Mouse (Mus musculus): ENCODE measurements at regions not wholly inside any gene's neighbourhood (a gene's known extent, or its start where the extent isn't known, plus 50 kb on each side); places are given as distances from the start of the nearest gene placed in this dataset.

- peaks cover 6% of the 10 kb centered on the region; the same call in 1 of the 2 replicates for H3K9me3 ChIP-seq (replicated peaks)
- H3K36me3 ChIP-seq (replicated peaks), result no peaks in the 10 kb centered on the region
- DNase-seq (ENCODE audit: low spot score) (no peak), ATAC-seq (ENCODE audit: extremely low read depth, insufficient number of reproducible peaks, low FRiP score, poor library complexity, severe bottlenecking) (no peak)
- H3K4me3 ChIP-seq (ENCODE audit: low read depth, low read length), result no peak overlapping the region
- TF ChIP-seq CTCF (IDR thresholded peaks at IDR 0.05; ENCODE audit: low read depth, low read length), result no peak
- no peaks in the 10 kb centered on the region for H3K27me3 ChIP-seq (ENCODE audit: insufficient read depth, low read length)
- H3K4me1 ChIP-seq (ENCODE audit: insufficient read depth, low read depth, low read length), result no peaks in the 10 kb centered on the region
These were observed 690.4 kb downstream of the Diaph3 start for GRCm38 (mm10) chr14:86450616-86451015.

- DNase-seq (ENCODE audit: low spot score) (no peak), ATAC-seq (ENCODE audit: extremely low read depth, insufficient number of reproducible peaks, low FRiP score, poor library complexity, severe bottlenecking) (no peak)
- H3K4me1 ChIP-seq (ENCODE audit: insufficient read depth, low read depth, low read length), result no peaks in the 10 kb centered on the region
- no peak overlapping the region for H3K4me3 ChIP-seq (ENCODE audit: low read depth, low read length)
- H3K9me3 ChIP-seq (replicated peaks), result peaks cover 4% of the 10 kb centered on the region; the same call in 1 of the 2 replicates
- H3K36me3 ChIP-seq (replicated peaks), result no peaks in the 10 kb centered on the region
- TF ChIP-seq GATA2 (IDR thresholded peaks at IDR 0.05; ENCODE audit: borderline replicate concordance, low read depth, low read length), result no peak
- TF ChIP-seq CTCF (IDR thresholded peaks at IDR 0.05; ENCODE audit: low read depth, low read length), result no peak
- no peak for TF ChIP-seq POLR2AphosphoS5 (IDR thresholded peaks at IDR 0.05; ENCODE audit: insufficient replicate concordance, low read depth, low read length)
- no peak for TF ChIP-seq TAL1 (conservative IDR thresholded peaks at IDR 0.05; ENCODE audit: low read depth, low read length)
- no peak for TF ChIP-seq GATA1 (IDR thresholded peaks at IDR 0.05; ENCODE audit: borderline replicate concordance, low read length)
- H3K27me3 ChIP-seq (ENCODE audit: insufficient read depth, low read length), result no peaks in the 10 kb centered on the region
These were observed 695.9 kb downstream of the Diaph3 start for GRCm38 (mm10) chr14:86445139-86445538.

- no peaks in the 10 kb centered on the region for H3K36me3 ChIP-seq (replicated peaks)
- no peaks in the 10 kb centered on the region for H3K4me1 ChIP-seq (ENCODE audit: insufficient read depth, low read depth, low read length)
- H3K9me3 ChIP-seq (replicated peaks), result peaks cover 4% of the 10 kb centered on the region; the same call in 1 of the 2 replicates
- no peak overlapping the region for H3K4me3 ChIP-seq (ENCODE audit: low read depth, low read length)
- DNase-seq (ENCODE audit: low spot score), result no peak
- ATAC-seq (ENCODE audit: extremely low read depth, insufficient number of reproducible peaks, low FRiP score, poor library complexity, severe bottlenecking), result no peak
- TF ChIP-seq GATA1 (IDR thresholded peaks at IDR 0.05; ENCODE audit: borderline replicate concordance, low read length), result no peak
- TF ChIP-seq CTCF (IDR thresholded peaks at IDR 0.05; ENCODE audit: low read depth, low read length), result no peak
- no peak for TF ChIP-seq GATA2 (IDR thresholded peaks at IDR 0.05; ENCODE audit: borderline replicate concordance, low read depth, low read length)
- TF ChIP-seq POLR2AphosphoS5 (IDR thresholded peaks at IDR 0.05; ENCODE audit: insufficient replicate concordance, low read depth, low read length), result no peak
- no peak for TF ChIP-seq TAL1 (conservative IDR thresholded peaks at IDR 0.05; ENCODE audit: low read depth, low read length)
- H3K27me3 ChIP-seq (ENCODE audit: insufficient read depth, low read length), result no peaks in the 10 kb centered on the region
These were observed 696.9 kb downstream of the Diaph3 start for GRCm38 (mm10) chr14:86443921-86444835.

- TF ChIP-seq GATA1 (IDR thresholded peaks at IDR 0.05; ENCODE audit: borderline replicate concordance, low read length) (no peak), POLR2AphosphoS5 (IDR thresholded peaks at IDR 0.05; ENCODE audit: insufficient replicate concordance, low read depth, low read length) (no peak), GATA2 (IDR thresholded peaks at IDR 0.05; ENCODE audit: borderline replicate concordance, low read depth, low read length) (no peak), CTCF (IDR thresholded peaks at IDR 0.05; ENCODE audit: low read depth, low read length) (no peak)
- Histone ChIP-seq H3K36me3 (replicated peaks) (no peaks in the 10 kb centered on the region), H3K4me1 (ENCODE audit: insufficient read depth, low read depth, low read length) (no peaks in the 10 kb centered on the region), H3K9me3 (replicated peaks) (peaks cover 2% of the 10 kb centered on the region; the same call in 1 of the 2 replicates), H3K4me3 (ENCODE audit: low read depth, low read length) (no peak overlapping the region), H3K27me3 (ENCODE audit: insufficient read depth, low read length) (no peaks in the 10 kb centered on the region)
- ATAC-seq (ENCODE audit: extremely low read depth, insufficient number of reproducible peaks, low FRiP score, poor library complexity, severe bottlenecking), result no peak
- DNase-seq (ENCODE audit: low spot score), result no peak
These were observed 698.9 kb downstream of the Diaph3 start for GRCm38 (mm10) chr14:86441895-86442679.

- ATAC-seq (ENCODE audit: extremely low read depth, insufficient number of reproducible peaks, low FRiP score, poor library complexity, severe bottlenecking) (no peak), DNase-seq (ENCODE audit: low spot score) (no peak)
- TF ChIP-seq TAL1 (conservative IDR thresholded peaks at IDR 0.05; ENCODE audit: low read depth, low read length) (no peak), GATA2 (IDR thresholded peaks at IDR 0.05; ENCODE audit: borderline replicate concordance, low read depth, low read length) (no peak), POLR2AphosphoS5 (IDR thresholded peaks at IDR 0.05; ENCODE audit: insufficient replicate concordance, low read depth, low read length) (no peak), CTCF (IDR thresholded peaks at IDR 0.05; ENCODE audit: low read depth, low read length) (no peak), GATA1 (IDR thresholded peaks at IDR 0.05; ENCODE audit: borderline replicate concordance, low read length) (no peak)
- Histone ChIP-seq H3K27me3 (ENCODE audit: insufficient read depth, low read length) (no peaks in the 10 kb centered on the region), H3K4me1 (ENCODE audit: insufficient read depth, low read depth, low read length) (no peaks in the 10 kb centered on the region), H3K4me3 (ENCODE audit: low read depth, low read length) (no peak overlapping the region), H3K36me3 (replicated peaks) (no peaks in the 10 kb centered on the region), H3K9me3 (replicated peaks) (peaks cover 10% of the 10 kb centered on the region)
These were observed 703.7 kb downstream of the Diaph3 start for GRCm38 (mm10) chr14:86437383-86437782.

GRCm38 (mm10) chr14:86435345-86435744, 705.7 kb downstream of the Diaph3 start:
- DNase-seq (ENCODE audit: low spot score) (no peak), ATAC-seq (ENCODE audit: extremely low read depth, insufficient number of reproducible peaks, low FRiP score, poor library complexity, severe bottlenecking) (no peak)
- Histone ChIP-seq H3K27me3 (ENCODE audit: insufficient read depth, low read length) (no peaks in the 10 kb centered on the region), H3K9me3 (replicated peaks) (peaks cover 12% of the 10 kb centered on the region), H3K4me1 (ENCODE audit: insufficient read depth, low read depth, low read length) (no peaks in the 10 kb centered on the region), H3K4me3 (ENCODE audit: low read depth, low read length) (no peak overlapping the region), H3K36me3 (replicated peaks) (no peaks in the 10 kb centered on the region)
- TF ChIP-seq TAL1 (conservative IDR thresholded peaks at IDR 0.05; ENCODE audit: low read depth, low read length), result no peak
- no peak for TF ChIP-seq GATA2 (IDR thresholded peaks at IDR 0.05; ENCODE audit: borderline replicate concordance, low read depth, low read length)
- no peak for TF ChIP-seq CTCF (IDR thresholded peaks at IDR 0.05; ENCODE audit: low read depth, low read length)
- TF ChIP-seq GATA1 (IDR thresholded peaks at IDR 0.05; ENCODE audit: borderline replicate concordance, low read length), result no peak
- no peak for TF ChIP-seq POLR2AphosphoS5 (IDR thresholded peaks at IDR 0.05; ENCODE audit: insufficient replicate concordance, low read depth, low read length)
